Mouse (Mus musculus) lung, postnatal 0 days (tissue): Measurements from ENCODE around the gene Mtrex.

ENCODE experiments used
- CTCF ChIP-seq: IDR thresholded peaks from 2 replicates; pipeline ENCODE4 v1.5.1; 2016; ENCODE audit warnings: antibody characterized with exemption, mild to moderate bottlenecking
- EP300 ChIP-seq: IDR thresholded peaks from 2 replicates; pipeline ENCODE4 v1.6.1; 2016; ENCODE audit warnings: antibody characterized with exemption, mild to moderate bottlenecking, control low read depth

GRCm38 (mm10) chr13:112941879-112942330 lies 14.7 kb upstream of the Mtrex start:
- TF ChIP-seq EP300 = no peak
- TF ChIP-seq CTCF = no peak
